Mouse (Mus musculus) forebrain, embryonic 16.5 days (tissue): ENCODE measurements at regions not wholly inside any gene's neighbourhood (a gene's known extent, or its start where the extent isn't known, plus 50 kb on each side); places are given as distances from the start of the nearest gene placed in this dataset.

Source experiments
- ATAC-seq: fragments of 200-750 bp; cut with Nextera tagmentation; 2 replicates; pipeline ENCODE4 v1.8.0; 2017; ENCODE audit warnings: mild to moderate bottlenecking, moderate library complexity
- H3K27ac ChIP-seq: fragments of 300-500 bp; sonication (generic); 2 replicates; pipeline ENCODE4 v1.5.1; 2014; ENCODE audit warnings: low read length, control low read depth
- H3K27me3 ChIP-seq: fragments of 300-500 bp; sonication (generic); replicated peaks from 2 replicates; pipeline ENCODE4 v1.6.1; 2014; ENCODE audit warnings: low read length; ENCODE audit not compliant: control insufficient read depth, insufficient read depth
- H3K36me3 ChIP-seq: fragments of 300-500 bp; sonication (generic); 2 replicates; pipeline ENCODE4 v1.6.1; 2014; ENCODE audit not compliant: control insufficient read depth, insufficient read depth
- H3K4me1 ChIP-seq: fragments of 300-500 bp; sonication (generic); replicated peaks from 2 replicates; pipeline ENCODE4 v1.6.1; 2014; ENCODE audit warnings: low read length; ENCODE audit not compliant: control insufficient read depth, insufficient read depth
- H3K4me2 ChIP-seq: fragments of 300-500 bp; sonication (generic); 2 replicates; pipeline ENCODE4 v1.6.1; 2014; ENCODE audit warnings: mild to moderate bottlenecking, low read length, control low read depth
- H3K4me3 ChIP-seq: fragments of 300-500 bp; sonication (generic); replicated peaks from 2 replicates; pipeline ENCODE4 v1.5.1; 2014; ENCODE audit warnings: mild to moderate bottlenecking, low read length, control low read depth
- H3K9ac ChIP-seq: fragments of 300-500 bp; sonication (generic); replicated peaks from 2 replicates; pipeline ENCODE4 v1.6.1; 2014; ENCODE audit warnings: low read depth, low read length, control low read depth
- H3K9me3 ChIP-seq: fragments of 300-500 bp; sonication (generic); 2 replicates; pipeline ENCODE4 v1.6.1; 2016; ENCODE audit warnings: low read length; ENCODE audit not compliant: control insufficient read depth
- WGBS: fragments of 180-500 bp; shearing (Covaris S2); extraction: QIAGEN DNeasy Blood & Tissue Kit; methylation state at CpG from one replicate; pipeline ENCODE4 v1.1.7; 2014; 5-methylcytosine and 5-hydroxymethylcytosine counted together

GRCm38 (mm10) chr11:44158236-44158635, 241.6 kb upstream of the Il12b start:
- no peak for ATAC-seq
- no peak overlapping the region for H3K9ac ChIP-seq
- no peak overlapping the region for H3K27ac ChIP-seq
- no peak overlapping the region for H3K4me2 ChIP-seq
- WGBS, result 75% methylated on average over 5 of the region's 5 CpGs
- no peaks in the 10 kb centered on the region for H3K4me1 ChIP-seq
- no peaks in the 10 kb centered on the region for H3K36me3 ChIP-seq
- H3K4me3 ChIP-seq, result no peak overlapping the region
- H3K9me3 ChIP-seq, result no peaks in the 10 kb centered on the region
- no peaks in the 10 kb centered on the region for H3K27me3 ChIP-seq

- H3K9me3 ChIP-seq, result no peaks in the 10 kb centered on the region
- H3K9ac ChIP-seq, result no peak overlapping the region
- no peaks in the 10 kb centered on the region for H3K27me3 ChIP-seq
- ATAC-seq, result no peak
- H3K4me1 ChIP-seq, result no peaks in the 10 kb centered on the region
- WGBS, result 80% methylated on average over 7 of the region's 7 CpGs
- no peak overlapping the region for H3K4me3 ChIP-seq
- H3K36me3 ChIP-seq, result no peaks in the 10 kb centered on the region
- H3K27ac ChIP-seq, result no peak overlapping the region
- no peak overlapping the region for H3K4me2 ChIP-seq
Measured at GRCm38 (mm10) chr11:44161734-44162418, 238.0 kb upstream of the Il12b start.

GRCm38 (mm10) chr11:44163049-44163448, 236.8 kb upstream of the Il12b start:
- H3K9me3 ChIP-seq, result no peaks in the 10 kb centered on the region
- 36% methylated on average over 4 of the region's 4 CpGs for WGBS
- peak; percentile 64; the same call in 1 of the 2 replicates for ATAC-seq

GRCm38 (mm10) chr11:44163748-44164147, 236.1 kb upstream of the Il12b start:
- no peak overlapping the region for H3K27ac ChIP-seq
- no peaks in the 10 kb centered on the region for H3K9me3 ChIP-seq
- no peak for ATAC-seq
- no peaks in the 10 kb centered on the region for H3K36me3 ChIP-seq
- WGBS, result 88% methylated on average over 1 of the region's 1 CpGs
- H3K4me2 ChIP-seq, result no peak overlapping the region
- H3K4me1 ChIP-seq, result no peaks in the 10 kb centered on the region
- no peak overlapping the region for H3K9ac ChIP-seq
- H3K4me3 ChIP-seq, result no peak overlapping the region
- H3K27me3 ChIP-seq, result no peaks in the 10 kb centered on the region

More at GRCm38 (mm10) chr11:44163049-44163448, 236.8 kb upstream of the Il12b start:
- no peak overlapping the region for H3K27ac ChIP-seq
- no peaks in the 10 kb centered on the region for H3K27me3 ChIP-seq
- no peaks in the 10 kb centered on the region for H3K36me3 ChIP-seq
- H3K4me3 ChIP-seq, result no peak overlapping the region
- no peaks in the 10 kb centered on the region for H3K4me1 ChIP-seq
- H3K9ac ChIP-seq, result no peak overlapping the region
- no peak overlapping the region for H3K4me2 ChIP-seq

GRCm38 (mm10) chr11:44164186-44164585, 235.7 kb upstream of the Il12b start:
- H3K4me2 ChIP-seq, result no peak overlapping the region
- H3K36me3 ChIP-seq, result no peaks in the 10 kb centered on the region
- H3K27ac ChIP-seq, result no peak overlapping the region
- no peak for ATAC-seq
- H3K4me3 ChIP-seq, result no peak overlapping the region
- H3K9me3 ChIP-seq, result no peaks in the 10 kb centered on the region
- no peak overlapping the region for H3K9ac ChIP-seq
- H3K4me1 ChIP-seq, result no peaks in the 10 kb centered on the region
- WGBS, result 74% methylated on average over 2 of the region's 2 CpGs
- no peaks in the 10 kb centered on the region for H3K27me3 ChIP-seq

GRCm38 (mm10) chr11:44167724-44168500, 232.0 kb upstream of the Il12b start:
- H3K4me2 ChIP-seq, result no peak overlapping the region
- no peaks in the 10 kb centered on the region for H3K4me1 ChIP-seq
- ATAC-seq, result no peak
- H3K9ac ChIP-seq, result no peak overlapping the region
- no peaks in the 10 kb centered on the region for H3K9me3 ChIP-seq
- 63% methylated on average over 6 of the region's 6 CpGs for WGBS
- no peak overlapping the region for H3K4me3 ChIP-seq
- no peaks in the 10 kb centered on the region for H3K27me3 ChIP-seq
- H3K36me3 ChIP-seq, result no peaks in the 10 kb centered on the region
- no peak overlapping the region for H3K27ac ChIP-seq

- H3K36me3 ChIP-seq, result no peaks in the 10 kb centered on the region
- 89% methylated on average over 4 of the region's 4 CpGs for WGBS
- H3K4me3 ChIP-seq, result no peak overlapping the region
- H3K27me3 ChIP-seq, result no peaks in the 10 kb centered on the region
- H3K4me2 ChIP-seq, result no peak overlapping the region
- no peaks in the 10 kb centered on the region for H3K9me3 ChIP-seq
- no peak for ATAC-seq
- H3K27ac ChIP-seq, result no peak overlapping the region
- no peak overlapping the region for H3K9ac ChIP-seq
- no peaks in the 10 kb centered on the region for H3K4me1 ChIP-seq
Measured at GRCm38 (mm10) chr11:44172478-44172877, 227.4 kb upstream of the Il12b start.

GRCm38 (mm10) chr11:44173196-44173595, 226.7 kb upstream of the Il12b start:
- H3K4me1 ChIP-seq, result no peaks in the 10 kb centered on the region
- H3K4me2 ChIP-seq, result no peak overlapping the region
- H3K9ac ChIP-seq, result no peak overlapping the region
- H3K9me3 ChIP-seq, result no peaks in the 10 kb centered on the region
- H3K4me3 ChIP-seq, result no peak overlapping the region
- H3K36me3 ChIP-seq, result no peaks in the 10 kb centered on the region
- no peaks in the 10 kb centered on the region for H3K27me3 ChIP-seq
- WGBS, result 96% methylated on average over 1 of the region's 1 CpGs
- no peak for ATAC-seq
- H3K27ac ChIP-seq, result no peak overlapping the region

GRCm38 (mm10) chr11:44174548-44174947, 225.3 kb upstream of the Il12b start:
- Histone ChIP-seq H3K27ac (no peak overlapping the region), H3K9me3 (no peaks in the 10 kb centered on the region), H3K4me3 (no peak overlapping the region), H3K36me3 (no peaks in the 10 kb centered on the region), H3K27me3 (no peaks in the 10 kb centered on the region), H3K9ac (no peak overlapping the region), H3K4me2 (no peak overlapping the region), H3K4me1 (no peaks in the 10 kb centered on the region)
- 75% methylated on average over 2 of the region's 2 CpGs for WGBS
- no peak for ATAC-seq
